Mouse (Mus musculus): Measurements from ENCODE around the gene Acox1.

GRCm38 (mm10) chr11:116185836-116186235 is 13.0 kb downstream of the Acox1 start:
- no peak for TF ChIP-seq POLR2A (IDR thresholded peaks at IDR 0.05; ENCODE audit: extremely low read depth, insufficient read depth, low read length)
- TF ChIP-seq CTCF (IDR thresholded peaks at IDR 0.05; ENCODE audit: extremely low read depth, insufficient read depth, low read length): no peak

All from cortical plate, adult 2 months (tissue).